Comparison of ENCODE assay signal across 20 mouse cellular contexts in genomic region chr3:146780241-146780640, GRCm38 (mm10). TPM values are rescaled to one million over a fixed set of nuclear protein-coding genes. Genes with fewer than 3 reads are reported as not detected.
DNase-seq lines count a peak whose midpoint lies in the region; ATAC-seq and TF ChIP-seq lines count a peak whose summit lies in the region.
"Had no signal": no experiment of that assay in that cellular context is flagged by ENCODE, and none has a peak within 500 bp of the region (broad histone marks: within the 10 kb centered on the region; RNA-seq: fewer than 3 reads in every experiment).

No protein-coding gene starts in this region.

- H3K27me3 ChIP-seq in hindbrain, postnatal 0 days (ENCODE audit: insufficient read depth, low read length) = no peaks in the 10 kb centered on the region
- H3K27me3 ChIP-seq in hindbrain, embryonic 12.5 days = no peaks in the 10 kb centered on the region
- no peaks in the 10 kb centered on the region for H3K27me3 ChIP-seq in neural tube, embryonic 13.5 days
- H3K27me3 ChIP-seq in heart, adult 2 months (ENCODE audit: control insufficient read depth, insufficient read depth, low read length) = no peaks in the 10 kb centered on the region
- H3K27me3 ChIP-seq: forebrain, embryonic 15.5 days; heart, embryonic 12.5 days; intestine, embryonic 15.5 days had no signal

- WGBS in hindbrain, postnatal 0 days = 47% methylated on average over 3 of the region's 3 CpGs
- 88% methylated on average over 3 of the region's 3 CpGs for WGBS in hindbrain, embryonic 12.5 days
- WGBS in neural tube, embryonic 13.5 days = 64% methylated on average over 3 of the region's 3 CpGs
- WGBS in heart, adult 2 months = 73% methylated on average over 3 of the region's 3 CpGs

- H3K4me3 ChIP-seq in hindbrain, postnatal 0 days (ENCODE audit: low read length) = no peak overlapping the region
- H3K4me3 ChIP-seq in hindbrain, embryonic 12.5 days = no peak overlapping the region
- H3K4me3 ChIP-seq in neural tube, embryonic 13.5 days = no peak overlapping the region
- H3K4me3 ChIP-seq in heart, adult 2 months = no peak overlapping the region
- H3K4me3 ChIP-seq: forebrain, embryonic 15.5 days; intestine, embryonic 15.5 days had no signal

- no peaks in the 10 kb centered on the region; the same call in 1 of the 2 replicates for H3K4me1 ChIP-seq in hindbrain, postnatal 0 days (ENCODE audit: insufficient read depth, low read length)
- H3K4me1 ChIP-seq in hindbrain, embryonic 12.5 days = peaks cover 7% of the 10 kb centered on the region
- H3K4me1 ChIP-seq in neural tube, embryonic 13.5 days (replicated peaks) = peaks cover 27% of the 10 kb centered on the region
- H3K4me1 ChIP-seq in heart, adult 2 months (ENCODE audit: control insufficient read depth, insufficient read depth, low read length) = peaks cover 11% of the 10 kb centered on the region

- intact Hi-C loops in heart, adult 2 months (cut with DNase I) = no loop called here

- H3K27ac ChIP-seq in hindbrain, postnatal 0 days = no peak overlapping the region
- no peak overlapping the region for H3K27ac ChIP-seq in hindbrain, embryonic 12.5 days
- no peak overlapping the region for H3K27ac ChIP-seq in neural tube, embryonic 13.5 days (replicated peaks)
- H3K27ac ChIP-seq in heart, adult 2 months = no peak overlapping the region
- H3K27ac ChIP-seq: forebrain, embryonic 15.5 days; intestine, embryonic 15.5 days had no signal

- no peak overlapping the region for H3K9ac ChIP-seq in hindbrain, postnatal 0 days (replicated peaks; ENCODE audit: low read length)
- no peak overlapping the region for H3K9ac ChIP-seq in hindbrain, embryonic 12.5 days
- H3K9ac ChIP-seq in neural tube, embryonic 13.5 days = 0 out of 2 replicates have a peak overlapping the region, but pooled peaks have one; percentile 18
- no peak overlapping the region for H3K9ac ChIP-seq in heart, adult 2 months (ENCODE audit: low read depth, low read length)
- H3K9ac ChIP-seq: forebrain, embryonic 15.5 days; heart, embryonic 12.5 days; intestine, embryonic 15.5 days had no signal

- ATAC-seq in hindbrain, postnatal 0 days = no peak
- ATAC-seq in hindbrain, embryonic 12.5 days (ENCODE audit: low FRiP score) = no peak
- ATAC-seq in neural tube, embryonic 13.5 days (ENCODE audit: low read depth) = no peak
- ATAC-seq: forebrain, embryonic 15.5 days; hindbrain, embryonic 16.5 days had no signal

- H3K36me3 ChIP-seq in hindbrain, postnatal 0 days (ENCODE audit: insufficient read depth, low read length) = no peaks in the 10 kb centered on the region
- no peaks in the 10 kb centered on the region for H3K36me3 ChIP-seq in hindbrain, embryonic 12.5 days
- no peaks in the 10 kb centered on the region for H3K36me3 ChIP-seq in neural tube, embryonic 13.5 days
- peaks cover 2% of the 10 kb centered on the region; the same call in 1 of the 2 replicates for H3K36me3 ChIP-seq in heart, adult 2 months (ENCODE audit: control insufficient read depth, insufficient read depth, low read length)
- H3K36me3 ChIP-seq: forebrain, embryonic 15.5 days; heart, embryonic 12.5 days; intestine, embryonic 15.5 days had no signal

- TF ChIP-seq POLR2A in heart, adult 2 months (IDR thresholded peaks at IDR 0.05; ENCODE audit: insufficient read depth, low read depth, low read length) = no peak

- H3K79me2 ChIP-seq in heart, adult 2 months (replicated peaks; ENCODE audit: control insufficient read depth, insufficient read depth, low read length) = peaks cover 4% of the 10 kb centered on the region

- TF ChIP-seq CTCF in hindbrain, postnatal 0 days (IDR thresholded peaks at IDR 0.05; ENCODE audit: low read depth) = no peak
- TF ChIP-seq CTCF in heart, adult 2 months (IDR thresholded peaks at IDR 0.05) = no peak

- no peak for TF ChIP-seq EP300 in heart, adult 2 months (IDR thresholded peaks at IDR 0.05; ENCODE audit: insufficient read depth, low read depth, low read length)

- peak; percentile 54 for DNase-seq in hindbrain, postnatal 0 days (ENCODE audit: low spot score)
- DNase-seq in neural tube, embryonic 10.5 days (ENCODE audit: extremely low spot score, low spot score) = no peak
- DNase-seq in induced T-regulatory cell, adult 2 months (ENCODE audit: low read depth) = peak; percentile 23
- no peak for DNase-seq in retina, postnatal 1 day
- no peak for DNase-seq in heart, adult 2 months
- DNase-seq: adrenal gland, adult 8-10 months; adrenal gland, postnatal 36 days; B cell, adult 2 months; cerebellum, adult 11 months; cerebellum, adult 8-10 months; cerebellum, postnatal 36 days; gastrocnemius, postnatal 10 days; heart, postnatal 36 days had no signal

- no peaks in the 10 kb centered on the region for H3K9me3 ChIP-seq in hindbrain, postnatal 0 days (ENCODE audit: low read length)
- no peaks in the 10 kb centered on the region for H3K9me3 ChIP-seq in hindbrain, embryonic 12.5 days (replicated peaks)
- no peaks in the 10 kb centered on the region for H3K9me3 ChIP-seq in neural tube, embryonic 13.5 days
- H3K9me3 ChIP-seq: forebrain, embryonic 15.5 days; G1E; heart, embryonic 12.5 days; intestine, embryonic 15.5 days had no signal

- no peak overlapping the region for H3K4me2 ChIP-seq in hindbrain, postnatal 0 days (ENCODE audit: low read depth, low read length)
- no peak overlapping the region for H3K4me2 ChIP-seq in hindbrain, embryonic 12.5 days (replicated peaks)
- no peak overlapping the region for H3K4me2 ChIP-seq in neural tube, embryonic 13.5 days
- H3K4me2 ChIP-seq: forebrain, embryonic 15.5 days had no signal

RNA-seq across cellular contexts. Expression of gene Prkacb, which starts 32.5 kb away (rescaled TPM):
- total RNA-seq in hindbrain, postnatal 0 days (2014; rRNA removed) = 235 and 238 TPM in 2 replicates
- 167 and 180 TPM in 2 replicates for polyA plus RNA-seq in hindbrain, postnatal 0 days (2015; fragmentation: Nextera tagmentation; extraction: Ambion mirVana)
- 102 and 112 TPM in 2 replicates for polyA plus RNA-seq in hindbrain, embryonic 12.5 days (2016; fragmentation: Nextera tagmentation; extraction: Ambion mirVana)
- 133 and 140 TPM in 2 replicates for polyA plus RNA-seq in neural tube, embryonic 13.5 days (2015; fragmentation: Nextera tagmentation; extraction: Ambion mirVana)
- 10 to 100 TPM; 57.4 to 58.9 TPM for total RNA-seq in heart, adult 2 months (2021)
- 19.8 and 30.4 TPM in 2 replicates for polyA plus RNA-seq in heart, adult 2 months (2012; rRNA removed)

Comparison
In these comparisons a context has a peak if more than half of its experiments do, and no peak if none do; other contexts are left out.
1. DNase-seq: peak in hindbrain, postnatal 0 days (single experiment) and induced T-regulatory cell, adult 2 months (single experiment); none in neural tube, embryonic 10.5 days (single experiment), retina, postnatal 1 day (single experiment) and heart, adult 2 months (0 of 2).